Mouse (Mus musculus): ENCODE measurements around the gene Ankrd9. TPM values are rescaled to one million over a fixed set of nuclear protein-coding genes. Genes with fewer than 3 reads are reported as not detected.

Gene Ankrd9
- polyA plus RNA-seq, 1 experiment = 2.2 TPM

- Histone ChIP-seq H3K4me3 (ENCODE audit: insufficient read depth, low read length) (no peak overlapping the region), H3K27ac (ENCODE audit: insufficient read depth, low read depth, low read length) (no peak overlapping the region), H3K4me1 (ENCODE audit: control insufficient read depth, insufficient read depth, low read length) (peaks cover 4% of the 10 kb centered on the region)
- TF ChIP-seq POLR2A (IDR thresholded peaks at IDR 0.05; ENCODE audit: borderline replicate concordance, low read depth, low read length) (no peak), CTCF (IDR thresholded peaks at IDR 0.05; ENCODE audit: low read depth, low read length) (no peak)
Measured at GRCm38 (mm10) chr12:110981736-110982135, 2.9 kb upstream of the Ankrd9 start.

- TF ChIP-seq POLR2A (IDR thresholded peaks at IDR 0.05; ENCODE audit: borderline replicate concordance, low read depth, low read length) = no peak
- no peak for TF ChIP-seq CTCF (IDR thresholded peaks at IDR 0.05; ENCODE audit: low read depth, low read length)
- no peak overlapping the region for H3K4me3 ChIP-seq (ENCODE audit: insufficient read depth, low read length)
- peaks cover 10% of the 10 kb centered on the region for H3K4me1 ChIP-seq (ENCODE audit: control insufficient read depth, insufficient read depth, low read length)
- no peak overlapping the region for H3K27ac ChIP-seq (ENCODE audit: insufficient read depth, low read depth, low read length)
Measured at GRCm38 (mm10) chr12:110979808-110980207, 968 bp upstream of the Ankrd9 start.

GRCm38 (mm10) chr12:110977896-110978606 is 789 bp downstream of the Ankrd9 start:
- peaks cover 15% of the 10 kb centered on the region for H3K4me1 ChIP-seq (ENCODE audit: control insufficient read depth, insufficient read depth, low read length)
- H3K4me3 ChIP-seq (ENCODE audit: insufficient read depth, low read length) = peak overlapping the region; percentile 83
- H3K27ac ChIP-seq (ENCODE audit: insufficient read depth, low read depth, low read length) = no peak overlapping the region

GRCm38 (mm10) chr12:110977345-110977733 is 1.5 kb downstream of the Ankrd9 start:
- TF ChIP-seq CTCF (IDR thresholded peaks at IDR 0.05; ENCODE audit: low read depth, low read length) (no peak), POLR2A (IDR thresholded peaks at IDR 0.05; ENCODE audit: borderline replicate concordance, low read depth, low read length) (no peak)
- Histone ChIP-seq H3K4me3 (ENCODE audit: insufficient read depth, low read length) (no peak overlapping the region), H3K27ac (ENCODE audit: insufficient read depth, low read depth, low read length) (no peak overlapping the region), H3K4me1 (ENCODE audit: control insufficient read depth, insufficient read depth, low read length) (peaks cover 15% of the 10 kb centered on the region)

More at GRCm38 (mm10) chr12:110977896-110978606, 789 bp downstream of the Ankrd9 start:
- TF ChIP-seq POLR2A (IDR thresholded peaks at IDR 0.05; ENCODE audit: borderline replicate concordance, low read depth, low read length) (no peak), CTCF (IDR thresholded peaks at IDR 0.05; ENCODE audit: low read depth, low read length) (no peak)

- Histone ChIP-seq H3K4me1 (ENCODE audit: control insufficient read depth, insufficient read depth, low read length) (peaks cover 15% of the 10 kb centered on the region), H3K27ac (ENCODE audit: insufficient read depth, low read depth, low read length) (no peak overlapping the region), H3K4me3 (ENCODE audit: insufficient read depth, low read length) (no peak overlapping the region)
- TF ChIP-seq CTCF (IDR thresholded peaks at IDR 0.05; ENCODE audit: low read depth, low read length) = no peak
- no peak for TF ChIP-seq POLR2A (IDR thresholded peaks at IDR 0.05; ENCODE audit: borderline replicate concordance, low read depth, low read length)
Measured at GRCm38 (mm10) chr12:110976589-110977344, 2.1 kb downstream of the Ankrd9 start.

GRCm38 (mm10) chr12:110975838-110976468 is 2.9 kb downstream of the Ankrd9 start:
- TF ChIP-seq POLR2A (IDR thresholded peaks at IDR 0.05; ENCODE audit: borderline replicate concordance, low read depth, low read length) (no peak), CTCF (IDR thresholded peaks at IDR 0.05; ENCODE audit: low read depth, low read length) (no peak)
- Histone ChIP-seq H3K4me1 (ENCODE audit: control insufficient read depth, insufficient read depth, low read length) (peaks cover 15% of the 10 kb centered on the region), H3K4me3 (ENCODE audit: insufficient read depth, low read length) (no peak overlapping the region), H3K27ac (ENCODE audit: insufficient read depth, low read depth, low read length) (no peak overlapping the region)

GRCm38 (mm10) chr12:110975385-110975784 is 3.5 kb downstream of the Ankrd9 start:
- no peak overlapping the region for H3K4me3 ChIP-seq (ENCODE audit: insufficient read depth, low read length)
- H3K27ac ChIP-seq (ENCODE audit: insufficient read depth, low read depth, low read length) = no peak overlapping the region
- no peak for TF ChIP-seq CTCF (IDR thresholded peaks at IDR 0.05; ENCODE audit: low read depth, low read length)
- no peak for TF ChIP-seq POLR2A (IDR thresholded peaks at IDR 0.05; ENCODE audit: borderline replicate concordance, low read depth, low read length)
- H3K4me1 ChIP-seq (ENCODE audit: control insufficient read depth, insufficient read depth, low read length) = peaks cover 15% of the 10 kb centered on the region

- H3K27ac ChIP-seq (ENCODE audit: insufficient read depth, low read depth, low read length) = no peak overlapping the region
- peaks cover 15% of the 10 kb centered on the region for H3K4me1 ChIP-seq (ENCODE audit: control insufficient read depth, insufficient read depth, low read length)
- no peak for TF ChIP-seq POLR2A (IDR thresholded peaks at IDR 0.05; ENCODE audit: borderline replicate concordance, low read depth, low read length)
- no peak for TF ChIP-seq CTCF (IDR thresholded peaks at IDR 0.05; ENCODE audit: low read depth, low read length)
- H3K4me3 ChIP-seq (ENCODE audit: insufficient read depth, low read length) = no peak overlapping the region
Measured at GRCm38 (mm10) chr12:110974726-110975125, 4.1 kb downstream of the Ankrd9 start.

- Histone ChIP-seq H3K27ac (ENCODE audit: insufficient read depth, low read depth, low read length) (no peak overlapping the region), H3K4me1 (ENCODE audit: control insufficient read depth, insufficient read depth, low read length) (peaks cover 12% of the 10 kb centered on the region), H3K4me3 (ENCODE audit: insufficient read depth, low read length) (no peak overlapping the region)
- no peak for TF ChIP-seq POLR2A (IDR thresholded peaks at IDR 0.05; ENCODE audit: borderline replicate concordance, low read depth, low read length)
- no peak for TF ChIP-seq CTCF (IDR thresholded peaks at IDR 0.05; ENCODE audit: low read depth, low read length)
Measured at GRCm38 (mm10) chr12:110974295-110974694, 4.5 kb downstream of the Ankrd9 start.
